Mouse (Mus musculus) brain, embryonic 14.5 days (tissue): ENCODE results near the gene Kcnd3. TPM values are rescaled to one million over a fixed set of nuclear protein-coding genes. Genes with fewer than 3 reads are reported as not detected.
A peak's percentile ranks its signal among the peaks of the same experiment; 100 is the strongest.

Experiments
- DNase-seq: peaks from one replicate; pipeline ENCODE4 v3.0.0-alpha.2; 2011; ENCODE audit warnings: low read depth
- CTCF ChIP-seq: fragments of 200-500 bp; IDR thresholded peaks from 2 replicates; pipeline ENCODE4 v1.5.1; 2012; ENCODE audit warnings: inconsistent platforms, mild to moderate bottlenecking, moderate library complexity, borderline replicate concordance; ENCODE audit not compliant: insufficient read depth, insufficient read length; ENCODE audit errors: extremely low read depth
- POLR2A ChIP-seq: fragments of 200-500 bp; IDR thresholded peaks from 2 replicates; pipeline ENCODE4 v1.6.1; 2012; ENCODE audit warnings: mild to moderate bottlenecking, inconsistent platforms, borderline replicate concordance; ENCODE audit not compliant: poor library complexity, insufficient read depth, insufficient read length, severe bottlenecking; ENCODE audit errors: extremely low read depth
- polyA plus RNA-seq: library from polyadenylated mRNA; depleted of rRNA; stranded (reverse); fragments of >200 nt; gene quantifications from 2 replicates; pipeline ENCODE4 v1.2.3, GENCODE M21; 2012; rRNA removed

Gene Kcnd3
- 19.2 and 32.0 TPM in 2 replicates for polyA plus RNA-seq

- TF ChIP-seq POLR2A (0 out of 2 replicates have a peak, but pooled peaks have one; percentile 13), CTCF (no peak)
- DNase-seq, result peak; percentile 58
Observed at GRCm38 (mm10) chr3:105451627-105452555, at the start of gene Kcnd3. Gene Kcnd3 (plus strand): TSS chr3:105452330.

GRCm38 (mm10) chr3:105402676-105403075 lies 49.5 kb upstream of the Kcnd3 start:
- no peak for TF ChIP-seq POLR2A
- no peak for TF ChIP-seq CTCF
- no peak for DNase-seq

- peak; percentile 48; the same call in 1 of the 2 replicates for TF ChIP-seq CTCF
- TF ChIP-seq POLR2A, result no peak
- DNase-seq, result peak; percentile 84
Observed at GRCm38 (mm10) chr3:105403410-105404076, 48.6 kb upstream of the Kcnd3 start.

GRCm38 (mm10) chr3:105404077-105404446 lies 48.1 kb upstream of the Kcnd3 start:
- DNase-seq, result peak; percentile 79
- TF ChIP-seq CTCF (no peak), POLR2A (no peak)

- TF ChIP-seq CTCF (no peak), POLR2A (no peak)
- no peak for DNase-seq
Observed at GRCm38 (mm10) chr3:105405516-105405915, 46.6 kb upstream of the Kcnd3 start.

GRCm38 (mm10) chr3:105406036-105406435 lies 46.1 kb upstream of the Kcnd3 start:
- DNase-seq, result no peak
- TF ChIP-seq POLR2A (no peak), CTCF (no peak)

- peak; percentile 94 for DNase-seq
- TF ChIP-seq POLR2A (no peak), CTCF (no peak)
Observed at GRCm38 (mm10) chr3:105408211-105408610, 43.9 kb upstream of the Kcnd3 start.

- TF ChIP-seq CTCF (no peak), POLR2A (no peak)
- no peak for DNase-seq
Observed at GRCm38 (mm10) chr3:105410810-105411209, 41.3 kb upstream of the Kcnd3 start.

- TF ChIP-seq POLR2A, result no peak
- DNase-seq, result no peak
Observed at GRCm38 (mm10) chr3:105411776-105412175, 40.4 kb upstream of the Kcnd3 start.

- TF ChIP-seq CTCF (no peak), POLR2A (no peak)
- DNase-seq, result peak; percentile 43
Observed at GRCm38 (mm10) chr3:105412229-105412628, 39.9 kb upstream of the Kcnd3 start.

- TF ChIP-seq POLR2A, result no peak
- TF ChIP-seq CTCF, result no peak
- no peak for DNase-seq
Observed at GRCm38 (mm10) chr3:105412681-105413080, 39.4 kb upstream of the Kcnd3 start.
